Mouse (Mus musculus): ENCODE data around the gene Apold1.

DNA sequence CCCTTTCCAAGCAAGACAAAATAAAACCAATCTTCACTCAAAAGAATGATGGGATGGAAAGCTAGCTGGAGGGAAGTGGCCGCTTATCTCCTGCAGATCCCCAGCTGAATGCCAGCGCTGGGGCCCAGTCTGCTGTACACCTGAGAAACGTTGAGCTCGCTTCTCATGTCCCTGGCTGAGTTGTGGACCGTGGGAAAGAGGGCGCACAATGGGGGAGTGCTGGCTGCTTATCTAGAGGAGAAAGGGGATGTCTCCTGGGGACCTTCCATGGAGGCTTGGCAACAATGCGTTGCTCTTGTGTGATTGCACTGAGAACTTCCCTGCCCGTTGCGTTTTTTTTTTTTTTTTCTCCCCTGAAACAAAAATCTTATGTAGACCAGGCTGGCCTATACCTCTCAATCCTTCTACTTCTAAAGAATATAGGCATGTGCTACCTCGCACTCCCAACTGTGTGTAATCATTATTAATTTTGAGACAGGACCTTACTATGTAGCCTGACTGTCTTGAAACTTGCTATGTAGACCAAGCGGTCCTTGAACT lies 32.9 kb upstream of the Apold1 start:
- TF ChIP-seq GATA1 (IDR thresholded peaks at IDR 0.05; ENCODE audit: low read length) (no peak), TAL1 (IDR thresholded peaks at IDR 0.05; ENCODE audit: low read length) (no peak)
